Mouse (Mus musculus) left cerebral cortex, adult 2 months (tissue): ENCODE results near the gene Vash1. TPM values are rescaled to one million over a fixed set of nuclear protein-coding genes. Genes with fewer than 3 reads are reported as not detected.

Experiments
- DNase-seq, 2 experiments: peaks; one replicate each; pipeline ENCODE4 v3.0.0; 2021 to 2022; ENCODE audit warnings: low spot score in 2 of 2, mixed read lengths in 1 of 2; ENCODE audit errors: extremely low spot score in 1 of 2
- H3K27ac ChIP-seq: fragments of 200-600 bp; 2 replicates; pipeline ENCODE4 v1.8.1; 2022
- H3K4me3 ChIP-seq: fragments of 200-600 bp; 2 replicates; pipeline ENCODE4 v1.8.1; 2022
- CTCF ChIP-seq: fragments of 200-600 bp; IDR thresholded peaks from 2 replicates; pipeline ENCODE4 v1.8.1; 2022; ENCODE audit warnings: antibody characterized with exemption, mild to moderate bottlenecking, moderate library complexity
- intact Hi-C: fragments of 180-260 bp; cut with DNase I; formaldehyde crosslinking; loops from one replicate; pipeline ENCODE4 v1.15.1; 2025
- long read RNA-seq, 2 experiments: library from polyadenylated mRNA; stranded (forward); transcript quantifications; one replicate each; pipeline ENCODE4 v2.0.0; 2021; ENCODE audit warnings: borderline mapping rate in 2 of 2
- total RNA-seq, 2 experiments: library from RNA; stranded (reverse); gene quantifications; 2 replicates each; pipeline ENCODE4 v1.2.3; 2021

Gene Vash1
- 10 to 100 TPM; 34.6 to 36.6 TPM for total RNA-seq
- long read RNA-seq, experiment 1, partial matches to known transcripts = 0 of 4 reads
- long read RNA-seq, experiment 1, other reads (novel, unspliced or antisense) = 3 of 4 reads
- long read RNA-seq, experiment 2, partial matches to known transcripts = 0 of 4 reads
- long read RNA-seq, experiment 2, other reads (novel, unspliced or antisense) = 4 of 4 reads

- H3K4me3 ChIP-seq = peak within 1 kb of the TSS; percentile 100
- TF ChIP-seq CTCF = no peak
- intact Hi-C loops = no loop called here
- H3K27ac ChIP-seq = peak within 1 kb of the TSS; percentile 94
- DNase-seq = peak; percentile 79 to 80
These were observed at the start of gene Vash1 for GRCm38 (mm10) chr12:86678591-86679545. Vash1 (plus strand) TSS chr12:86678700.

- Histone ChIP-seq H3K4me3 (no peak overlapping the region), H3K27ac (no peak overlapping the region)
- intact Hi-C loops = no loop called here
- no peak for DNase-seq
- no peak for TF ChIP-seq CTCF
These were observed 49.7 kb upstream of the Vash1 start for GRCm38 (mm10) chr12:86628783-86629172.

- TF ChIP-seq CTCF = peak; percentile 67
- intact Hi-C loops = no loop called here
- H3K4me3 ChIP-seq = no peak overlapping the region
- no peak for DNase-seq
- no peak overlapping the region for H3K27ac ChIP-seq
These were observed 36.7 kb upstream of the Vash1 start for GRCm38 (mm10) chr12:86641763-86642162.

- H3K27ac ChIP-seq = no peak overlapping the region
- TF ChIP-seq CTCF = no peak
- no peak overlapping the region for H3K4me3 ChIP-seq
- peak in 1 of 2 experiments; percentile 18 for DNase-seq
- intact Hi-C loops = no loop called here
These were observed 33.8 kb upstream of the Vash1 start for GRCm38 (mm10) chr12:86644512-86645273.

- H3K4me3 ChIP-seq = no peak overlapping the region
- DNase-seq = no peak
- no peak for TF ChIP-seq CTCF
- intact Hi-C loops = no loop called here
- H3K27ac ChIP-seq = no peak overlapping the region
These were observed 33.0 kb upstream of the Vash1 start for GRCm38 (mm10) chr12:86645494-86645893.

GRCm38 (mm10) chr12:86646831-86647230, 31.7 kb upstream of the Vash1 start:
- intact Hi-C loops = no loop called here
- no peak for TF ChIP-seq CTCF
- no peak for DNase-seq
- Histone ChIP-seq H3K27ac (no peak overlapping the region), H3K4me3 (no peak overlapping the region)

- H3K4me3 ChIP-seq = no peak overlapping the region
- DNase-seq = no peak
- H3K27ac ChIP-seq = no peak overlapping the region
- TF ChIP-seq CTCF = no peak
- intact Hi-C loops = no loop called here
These were observed 31.2 kb upstream of the Vash1 start for GRCm38 (mm10) chr12:86647279-86647678.

- intact Hi-C loops = no loop called here
- Histone ChIP-seq H3K27ac (no peak overlapping the region), H3K4me3 (no peak overlapping the region)
- no peak for DNase-seq
- no peak for TF ChIP-seq CTCF
These were observed 30.8 kb upstream of the Vash1 start for GRCm38 (mm10) chr12:86647736-86648135.

GRCm38 (mm10) chr12:86648489-86648888, 30.0 kb upstream of the Vash1 start:
- Histone ChIP-seq H3K4me3 (no peak overlapping the region), H3K27ac (no peak overlapping the region)
- no peak for TF ChIP-seq CTCF
- no peak for DNase-seq
- intact Hi-C loops = no loop called here

- no peak overlapping the region for H3K4me3 ChIP-seq
- intact Hi-C loops = no loop called here
- no peak overlapping the region for H3K27ac ChIP-seq
- no peak for DNase-seq
- no peak for TF ChIP-seq CTCF
These were observed 27.1 kb upstream of the Vash1 start for GRCm38 (mm10) chr12:86651301-86651860.

GRCm38 (mm10) chr12:86652570-86653041, 25.9 kb upstream of the Vash1 start:
- H3K27ac ChIP-seq = peak overlapping the region; percentile 28; the same call in 1 of the 2 replicates

More at GRCm38 (mm10) chr12:86652570-86653041, 25.9 kb upstream of the Vash1 start:
- DNase-seq = peak; percentile 40 to 68
- H3K4me3 ChIP-seq = no peak overlapping the region
- intact Hi-C loops = no loop called here
- TF ChIP-seq CTCF = no peak
